ENCODE assay signal across 15 mouse cellular contexts in genomic region chr3:14787136-14787535, GRCm38 (mm10). TPM values are rescaled to one million over a fixed set of nuclear protein-coding genes. Genes with fewer than 3 reads are reported as not detected.
DNase-seq lines count a peak whose midpoint lies in the region; ATAC-seq and TF ChIP-seq lines count a peak whose summit lies in the region.
"Had no signal": no experiment of that assay in that cellular context is flagged by ENCODE, and none has a peak within 500 bp of the region (broad histone marks: within the 10 kb centered on the region; RNA-seq: fewer than 3 reads in every experiment).

No protein-coding gene starts in this region.

- no peaks in the 10 kb centered on the region for H3K4me1 ChIP-seq in heart, embryonic 10.5 days
- H3K4me1 ChIP-seq in embryonic facial prominence, embryonic 15.5 days = no peaks in the 10 kb centered on the region
- H3K4me1 ChIP-seq in kidney, embryonic 15.5 days = peaks cover 4% of the 10 kb centered on the region; the same call in 1 of the 2 replicates
- no peaks in the 10 kb centered on the region for H3K4me1 ChIP-seq in forebrain, embryonic 15.5 days
- no peaks in the 10 kb centered on the region for H3K4me1 ChIP-seq in hindbrain, postnatal 0 days (ENCODE audit: insufficient read depth, low read length)

- WGBS in heart, embryonic 10.5 days = 44% methylated on average over 1 of the region's 1 CpGs
- 42% methylated on average over 1 of the region's 1 CpGs for WGBS in embryonic facial prominence, embryonic 15.5 days
- WGBS in kidney, embryonic 15.5 days = 42% methylated on average over 1 of the region's 1 CpGs
- 57% methylated on average over 1 of the region's 1 CpGs for WGBS in forebrain, embryonic 15.5 days
- 41% methylated on average over 1 of the region's 1 CpGs for WGBS in hindbrain, postnatal 0 days

- peak; percentile 6 to 21 for DNase-seq in heart, adult 9 months (ENCODE audit: low spot score in 2 of 2)
- no peak for DNase-seq in heart, embryonic 10.5 days (ENCODE audit: low spot score)
- peak; percentile 2 for DNase-seq in lung, postnatal 25 days (ENCODE audit: low spot score)
- no peak for DNase-seq in layer of hippocampus, adult 18-20 months (ENCODE audit: low spot score in 2 of 2)
- DNase-seq in hindbrain, postnatal 0 days (ENCODE audit: low spot score) = no peak
- DNase-seq: adrenal gland, postnatal 25 days; cerebellum, adult 2 months had no signal

- H3K9ac ChIP-seq in embryonic facial prominence, embryonic 15.5 days = no peak overlapping the region
- no peak overlapping the region for H3K9ac ChIP-seq in kidney, embryonic 15.5 days
- no peak overlapping the region for H3K9ac ChIP-seq in forebrain, embryonic 15.5 days (replicated peaks)
- no peak overlapping the region for H3K9ac ChIP-seq in hindbrain, postnatal 0 days (replicated peaks; ENCODE audit: low read length)

- no peaks in the 10 kb centered on the region for H3K9me3 ChIP-seq in heart, embryonic 10.5 days
- H3K9me3 ChIP-seq in embryonic facial prominence, embryonic 15.5 days (replicated peaks) = no peaks in the 10 kb centered on the region
- no peaks in the 10 kb centered on the region for H3K9me3 ChIP-seq in kidney, embryonic 15.5 days (replicated peaks)
- H3K9me3 ChIP-seq in forebrain, embryonic 15.5 days = no peaks in the 10 kb centered on the region
- no peaks in the 10 kb centered on the region for H3K9me3 ChIP-seq in hindbrain, postnatal 0 days (ENCODE audit: low read length)

- no peak overlapping the region for H3K4me3 ChIP-seq in heart, embryonic 10.5 days
- H3K4me3 ChIP-seq in embryonic facial prominence, embryonic 15.5 days (replicated peaks) = no peak overlapping the region
- H3K4me3 ChIP-seq in kidney, embryonic 15.5 days (replicated peaks) = no peak overlapping the region
- H3K4me3 ChIP-seq in forebrain, embryonic 15.5 days = no peak overlapping the region
- no peak overlapping the region for H3K4me3 ChIP-seq in hindbrain, postnatal 0 days (ENCODE audit: low read length)
- H3K4me3 ChIP-seq: layer of hippocampus, adult 2 months had no signal

- H3K27ac ChIP-seq in heart, embryonic 10.5 days = no peak overlapping the region
- H3K27ac ChIP-seq in embryonic facial prominence, embryonic 15.5 days (replicated peaks) = no peak overlapping the region
- H3K27ac ChIP-seq in kidney, embryonic 15.5 days = peak overlapping the region; percentile 68
- no peak overlapping the region for H3K27ac ChIP-seq in forebrain, embryonic 15.5 days (replicated peaks)
- H3K27ac ChIP-seq in hindbrain, postnatal 0 days = no peak overlapping the region
- H3K27ac ChIP-seq: layer of hippocampus, adult 2 months had no signal

- ATAC-seq in embryonic facial prominence, embryonic 15.5 days (ENCODE audit: insufficient number of reproducible peaks, low FRiP score, low TSS enrichment, low read depth) = 0 out of 2 replicates have a peak, but pooled peaks have one; percentile 24
- peak; percentile 58; the same call in 1 of the 2 replicates for ATAC-seq in kidney, embryonic 15.5 days (replicated peaks; ENCODE audit: low FRiP score)
- no peak for ATAC-seq in forebrain, embryonic 15.5 days (replicated peaks)
- ATAC-seq in hindbrain, postnatal 0 days = no peak
- ATAC-seq: CD4-positive, CD25-positive, alpha-beta regulatory T cell, adult 4 months had no signal

- H3K36me3 ChIP-seq in heart, embryonic 10.5 days = no peaks in the 10 kb centered on the region
- no peaks in the 10 kb centered on the region for H3K36me3 ChIP-seq in embryonic facial prominence, embryonic 15.5 days
- no peaks in the 10 kb centered on the region for H3K36me3 ChIP-seq in kidney, embryonic 15.5 days
- no peaks in the 10 kb centered on the region for H3K36me3 ChIP-seq in forebrain, embryonic 15.5 days
- no peaks in the 10 kb centered on the region for H3K36me3 ChIP-seq in hindbrain, postnatal 0 days (ENCODE audit: insufficient read depth, low read length)

- H3K4me2 ChIP-seq in embryonic facial prominence, embryonic 15.5 days (replicated peaks) = no peak overlapping the region
- no peak overlapping the region for H3K4me2 ChIP-seq in kidney, embryonic 15.5 days
- H3K4me2 ChIP-seq in forebrain, embryonic 15.5 days (replicated peaks) = no peak overlapping the region
- no peak overlapping the region for H3K4me2 ChIP-seq in hindbrain, postnatal 0 days (ENCODE audit: low read depth, low read length)

- H3K27me3 ChIP-seq in heart, embryonic 10.5 days (ENCODE audit: insufficient read depth, poor library complexity, severe bottlenecking) = no peaks in the 10 kb centered on the region
- H3K27me3 ChIP-seq in embryonic facial prominence, embryonic 15.5 days = no peaks in the 10 kb centered on the region
- H3K27me3 ChIP-seq in kidney, embryonic 15.5 days = no peaks in the 10 kb centered on the region
- H3K27me3 ChIP-seq in forebrain, embryonic 15.5 days = no peaks in the 10 kb centered on the region
- H3K27me3 ChIP-seq in hindbrain, postnatal 0 days (ENCODE audit: insufficient read depth, low read length) = no peaks in the 10 kb centered on the region

- no peak for TF ChIP-seq CTCF in hindbrain, postnatal 0 days (IDR thresholded peaks at IDR 0.05; ENCODE audit: low read depth)

RNA-seq across cellular contexts. Expression of gene Car1, which starts 21.0 kb away (rescaled TPM):
- 0.36 and 1.8 TPM in 2 replicates for polyA plus RNA-seq in heart, embryonic 10.5 days (2016; fragmentation: Nextera tagmentation; extraction: Ambion mirVana)
- 0.23 TPM in 1 of 2 replicates, not detected in the other for polyA plus RNA-seq in embryonic facial prominence, embryonic 15.5 days (2015; fragmentation: Nextera tagmentation; extraction: Ambion mirVana)
- 0.17 and 0.18 TPM in 2 replicates for polyA plus RNA-seq in kidney, embryonic 15.5 days (2015; fragmentation: Nextera tagmentation; extraction: Ambion mirVana)
- total RNA-seq in layer of hippocampus, adult 18-20 months (2021) = not detected
- polyA plus RNA-seq in forebrain, embryonic 15.5 days (2015; fragmentation: Nextera tagmentation; extraction: Ambion mirVana) = not detected in 2 replicates
- total RNA-seq in hindbrain, postnatal 0 days (2014; rRNA removed) = not detected in 2 replicates
- polyA plus RNA-seq in hindbrain, postnatal 0 days (2015; fragmentation: Nextera tagmentation; extraction: Ambion mirVana) = 0.13 and 0.30 TPM in 2 replicates
- total RNA-seq: adrenal gland, postnatal 25 days; layer of hippocampus, adult 2 months; left cerebral cortex, postnatal 14 days; monocyte, adult 5-6 weeks had no signal
- polyA plus RNA-seq: CD4-positive, CD25-positive, alpha-beta regulatory T cell, adult 4 months; cerebellum, adult 2 months; hindbrain, embryonic 11.5 days had no signal

Comparison
In these comparisons a context has a peak if more than half of its experiments do, and no peak if none do; other contexts are left out.
1. DNase-seq: peak in heart, adult 9 months (2 of 2) and lung, postnatal 25 days (single experiment); none in heart, embryonic 10.5 days (single experiment), layer of hippocampus, adult 18-20 months (0 of 2) and hindbrain, postnatal 0 days (single experiment).
2. ATAC-seq: peak in embryonic facial prominence, embryonic 15.5 days (single experiment) and kidney, embryonic 15.5 days (single experiment); none in forebrain, embryonic 15.5 days (single experiment) and hindbrain, postnatal 0 days (single experiment).